Mouse (Mus musculus) right cerebral cortex, postnatal 25 days (tissue): ENCODE data around the gene Gm3667.
"Not testable (repeated sequence)": the region's sequence is repeated elsewhere in the genome, so short reads cannot be mapped to it uniquely, and the experiment has no call there.

Experiments
- DNase-seq: peaks from one replicate; pipeline ENCODE4 v3.0.0; 2022

Gm3667 gene

DNA sequence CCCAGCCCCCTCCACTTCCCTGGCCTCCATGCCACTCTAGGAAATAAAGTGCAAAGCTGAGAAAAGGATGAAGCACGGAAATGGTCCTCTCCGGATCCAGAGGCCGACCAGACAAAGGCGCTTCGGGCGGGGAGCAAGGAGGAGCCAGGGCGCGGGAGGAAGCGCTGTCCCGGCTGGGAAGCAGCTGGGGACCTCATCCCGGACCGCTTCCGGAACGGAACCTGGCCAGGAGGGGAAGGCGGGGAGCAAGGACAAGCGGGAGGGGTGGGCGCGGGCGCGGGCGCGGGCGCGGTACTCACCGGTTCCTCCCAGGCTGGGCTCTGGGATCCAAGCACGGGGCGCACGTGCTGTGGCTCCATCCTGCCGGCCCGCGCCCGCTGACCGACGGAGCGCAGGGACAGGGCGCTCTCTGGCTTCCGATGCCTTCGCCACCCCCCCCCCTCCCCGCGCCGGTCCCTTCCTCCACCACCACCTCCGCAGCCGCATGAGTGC lies at the start of gene Gm3667:
Gm3667 (minus strand) TSS at position 442 of the 492 bp plus-strand sequence.
- not testable (repeated sequence) for DNase-seq

DNA sequence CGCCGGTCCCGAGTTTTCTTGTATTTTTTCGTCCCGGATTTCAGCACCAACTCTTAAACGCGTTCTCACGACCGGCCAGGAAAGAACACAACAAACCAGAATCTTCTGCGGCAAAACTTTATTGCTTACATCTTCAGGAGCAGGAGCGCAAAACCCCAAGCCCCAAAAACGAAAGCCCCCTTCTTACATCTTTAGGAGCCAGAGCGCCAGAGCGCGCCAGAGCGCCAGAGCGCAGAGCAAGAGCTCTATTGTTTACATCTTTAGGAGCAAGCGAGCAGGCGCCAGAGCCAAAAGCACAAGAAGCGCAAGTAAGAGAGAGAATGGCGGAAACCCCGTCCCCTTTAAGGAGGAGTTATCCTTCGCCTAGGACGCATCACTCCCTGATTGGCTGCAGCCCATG lies 10.1 kb upstream of the Gm3667 start:
- DNase-seq = not testable (repeated sequence)

DNA sequence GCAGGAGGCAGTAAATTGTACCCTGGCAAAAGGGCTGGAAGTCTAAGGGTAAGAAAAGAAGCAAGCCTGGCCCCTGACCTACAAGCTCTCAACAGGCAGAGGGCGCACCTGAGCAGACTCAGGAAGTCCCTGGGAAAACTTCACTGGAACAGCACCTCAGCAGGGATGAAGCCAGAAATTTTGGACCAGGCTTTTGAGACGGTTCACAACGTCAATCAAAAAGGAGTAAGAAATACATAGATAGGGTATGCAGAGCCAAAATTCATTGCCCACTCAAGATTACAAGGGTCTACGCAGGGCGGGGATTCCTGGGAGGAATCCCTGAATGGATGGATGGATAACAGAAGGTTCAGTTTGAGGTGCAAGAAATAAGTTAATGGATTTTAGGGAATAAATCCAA lies 951 bp downstream of the Gm3667 start:
- peak; percentile 20 for DNase-seq

DNA sequence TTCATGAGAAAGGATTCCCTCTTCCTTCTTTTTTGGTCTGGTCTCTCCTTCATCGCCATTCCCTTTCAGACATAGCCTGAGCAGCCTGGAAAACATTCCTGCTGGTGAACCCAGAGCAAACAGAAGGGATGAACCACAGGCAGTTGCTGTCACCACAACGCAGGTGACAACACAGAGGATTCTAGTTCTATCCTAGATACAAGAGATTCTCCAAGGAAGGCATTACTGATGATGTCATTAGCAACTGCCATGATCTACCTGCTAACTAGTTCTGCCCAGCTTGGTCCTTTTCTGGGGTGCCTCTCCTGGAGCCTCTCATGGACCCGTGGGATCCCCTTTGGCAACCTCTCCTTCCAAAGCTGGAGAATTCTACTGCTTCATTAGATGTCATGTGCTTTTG lies 49.6 kb downstream of the Gm3667 start, which contains the start of gene Gm3642:
Gm3642 (minus strand) TSS at position 101 of the 400 bp plus-strand sequence.
- not testable (repeated sequence) for DNase-seq

DNA sequence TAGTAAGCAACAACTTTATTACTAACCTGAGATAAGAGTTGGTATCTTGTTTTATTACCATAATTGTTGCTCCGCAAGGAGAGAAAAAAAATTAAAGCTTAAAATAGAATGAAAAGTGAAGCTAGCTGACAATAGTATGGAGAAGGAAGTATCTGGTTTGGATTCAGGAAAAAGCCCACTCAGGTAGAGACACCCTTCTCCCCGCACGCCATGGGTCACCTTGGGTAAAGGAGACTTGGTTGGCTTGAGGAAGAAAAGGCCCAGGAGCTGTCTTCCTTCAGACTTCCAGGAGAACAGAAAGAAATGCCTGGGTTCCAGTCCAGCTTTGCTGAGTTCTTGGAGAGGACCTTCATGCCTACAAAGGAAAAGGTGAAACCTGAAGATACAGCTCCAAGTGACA lies 66.5 kb downstream of the Gm3667 start:
- not testable (repeated sequence) for DNase-seq
